Mouse (Mus musculus) thymus, adult 2 months (tissue): Measurements from ENCODE around the gene Irf5. TPM values are rescaled to one million over a fixed set of nuclear protein-coding genes. Genes with fewer than 3 reads are reported as not detected.

Source experiments
- DNase-seq: peaks from one replicate; pipeline ENCODE4 v3.0.0; 2021
- H3K27ac ChIP-seq: fragments of 200-500 bp; 2 replicates; pipeline ENCODE4 v1.5.1; 2012; ENCODE audit warnings: low read length, control low read depth; ENCODE audit not compliant: control insufficient read depth, insufficient read depth
- H3K27me3 ChIP-seq: fragments of 200-500 bp; 2 replicates; pipeline ENCODE4 v1.6.1; 2012; ENCODE audit warnings: mild to moderate bottlenecking, low read length, moderate library complexity, mixed read lengths; ENCODE audit not compliant: control insufficient read depth, insufficient read depth
- H3K36me3 ChIP-seq: fragments of 200-500 bp; 2 replicates; pipeline ENCODE4 v1.6.1; 2012; ENCODE audit warnings: mild to moderate bottlenecking, low read length, moderate library complexity; ENCODE audit not compliant: control insufficient read depth, insufficient read depth
- H3K4me1 ChIP-seq: fragments of 200-500 bp; replicated peaks from 2 replicates; pipeline ENCODE4 v1.6.1; 2012; ENCODE audit warnings: low read length; ENCODE audit not compliant: control insufficient read depth, insufficient read depth
- H3K4me3 ChIP-seq: fragments of 200-500 bp; 2 replicates; pipeline ENCODE4 v1.5.1; 2012; ENCODE audit warnings: mild to moderate bottlenecking, low read length, control low read depth, moderate library complexity; ENCODE audit not compliant: control insufficient read depth, insufficient read depth
- CTCF ChIP-seq: fragments of 200-500 bp; IDR thresholded peaks from 2 replicates; pipeline ENCODE4 v1.5.1; 2012; ENCODE audit warnings: mild to moderate bottlenecking, control low read depth, low read length, moderate library complexity, borderline replicate concordance; ENCODE audit not compliant: control insufficient read depth, poor library complexity, insufficient read depth; ENCODE audit errors: extremely low read depth
- POLR2A ChIP-seq: fragments of 200-500 bp; IDR thresholded peaks from 2 replicates; pipeline ENCODE4 v1.6.1; 2012; ENCODE audit warnings: mild to moderate bottlenecking, low read length, control low read depth, moderate library complexity; ENCODE audit not compliant: control insufficient read depth, poor library complexity, insufficient read depth; ENCODE audit errors: extremely low read depth
- WGBS: fragments of 180-500 bp; shearing (Covaris S2); methylation state at CpG from one replicate; pipeline ENCODE4 v1.1.7; 2018; 5-methylcytosine and 5-hydroxymethylcytosine counted together
- polyA plus RNA-seq: library from polyadenylated mRNA; depleted of rRNA; stranded (reverse); fragments of >200 nt; gene quantifications from 2 replicates; pipeline ENCODE4 v1.2.3, GENCODE M21; 2012

Irf5 gene
- polyA plus RNA-seq, 1 experiment: 46.4 TPM

GRCm38 (mm10) chr6:29524034-29524489 lies 2.4 kb upstream of the Irf5 start:
- H3K4me3 ChIP-seq: no peak overlapping the region
- H3K4me1 ChIP-seq: peaks cover 22% of the 10 kb centered on the region
- no peaks in the 10 kb centered on the region for H3K36me3 ChIP-seq
- no peak for TF ChIP-seq POLR2A
- TF ChIP-seq CTCF: no peak
- 29% methylated on average over 6 of the region's 6 CpGs for WGBS
- H3K27me3 ChIP-seq: peaks cover 19% of the 10 kb centered on the region
- 0 out of 2 replicates have a peak overlapping the region, but pooled peaks have one; percentile 23 for H3K27ac ChIP-seq
- no peak for DNase-seq

DNA sequence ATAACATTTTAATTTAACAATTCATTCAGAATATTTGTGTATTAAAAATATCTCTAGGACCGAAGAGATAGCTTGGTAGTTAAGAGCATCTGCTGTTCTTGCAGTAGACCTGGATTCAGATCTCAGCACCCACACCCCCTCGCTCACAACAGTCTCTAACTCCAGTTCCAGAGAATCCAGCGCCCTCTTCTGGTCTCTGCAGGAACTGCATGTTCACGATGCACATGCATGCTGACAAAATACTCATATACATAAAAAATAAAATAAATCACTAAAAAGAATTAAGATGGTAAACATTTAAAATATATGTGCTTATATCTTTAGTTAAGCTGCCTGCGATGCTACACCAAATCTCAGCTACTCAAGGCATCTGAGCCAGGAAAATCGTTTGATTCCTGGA lies 1.2 kb upstream of the Irf5 start:
- DNase-seq: peak; percentile 30
- H3K4me3 ChIP-seq: no peak overlapping the region
- 79% methylated on average over 6 of the region's 6 CpGs for WGBS
- TF ChIP-seq POLR2A: no peak
- no peak for TF ChIP-seq CTCF
- no peak overlapping the region for H3K27ac ChIP-seq
- H3K36me3 ChIP-seq: no peaks in the 10 kb centered on the region
- H3K27me3 ChIP-seq: peaks cover 19% of the 10 kb centered on the region
- H3K4me1 ChIP-seq: peaks cover 27% of the 10 kb centered on the region

DNA sequence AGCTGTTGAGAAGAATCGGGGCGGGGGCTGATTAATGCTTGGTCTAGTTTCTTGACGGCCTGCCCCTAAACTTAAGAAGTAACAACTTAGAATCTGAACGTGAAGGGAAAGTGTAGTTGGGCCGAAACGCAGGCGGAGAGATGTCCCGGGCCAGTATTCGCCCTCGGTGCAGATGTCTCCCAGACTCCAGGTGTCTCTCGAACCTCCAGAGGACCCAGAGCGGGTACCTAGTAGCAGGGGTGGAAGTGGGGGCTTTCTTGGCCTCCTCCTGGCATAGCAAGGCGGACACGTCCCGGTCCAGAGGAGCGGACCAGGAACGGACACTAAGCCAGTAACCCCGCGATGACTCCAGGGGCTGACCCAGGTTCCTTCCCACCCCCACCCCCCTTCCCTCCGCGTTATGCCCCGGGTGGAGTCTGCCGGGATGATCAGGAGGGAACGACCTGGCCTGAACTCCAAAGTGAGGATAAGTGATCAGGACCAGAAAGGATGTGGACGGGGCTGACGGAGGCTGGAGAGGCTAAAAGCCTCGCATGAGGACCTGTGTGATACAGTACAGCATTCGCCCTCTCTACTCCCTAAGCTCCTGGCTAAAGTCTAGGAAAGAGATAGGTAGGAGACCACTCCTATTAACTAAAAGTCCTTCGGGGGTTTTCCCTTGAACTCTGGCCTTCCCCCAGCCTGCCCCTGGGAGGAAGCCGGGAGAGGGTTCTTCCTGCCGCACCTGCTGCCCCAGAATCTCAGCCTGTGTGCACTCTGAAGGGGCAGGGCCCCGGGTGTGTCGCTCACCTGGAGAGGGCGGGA lies 1.1 kb downstream of the Irf5 start:
- Histone ChIP-seq H3K4me1 (peaks cover 27% of the 10 kb centered on the region), H3K36me3 (no peaks in the 10 kb centered on the region), H3K4me3 (peak overlapping the region; percentile 66), H3K27me3 (peaks cover 19% of the 10 kb centered on the region), H3K27ac (no peak overlapping the region; the same call in 1 of the 2 replicates)
- TF ChIP-seq CTCF: no peak
- no peak for TF ChIP-seq POLR2A
- 8% methylated on average over 34 of the region's 34 CpGs for WGBS
- DNase-seq: no peak

- WGBS: 5% methylated on average over 8 of the region's 8 CpGs
- no peak overlapping the region; the same call in 1 of the 2 replicates for H3K27ac ChIP-seq
Observed at GRCm38 (mm10) chr6:29528165-29528505, 1.7 kb downstream of the Irf5 start.

GRCm38 (mm10) chr6:29528561-29529443 lies 2.4 kb downstream of the Irf5 start:
- no peak for TF ChIP-seq CTCF
- TF ChIP-seq POLR2A: no peak
- no peak for DNase-seq
- no peaks in the 10 kb centered on the region for H3K36me3 ChIP-seq
- WGBS: 11% methylated on average over 13 of the region's 13 CpGs
- H3K27me3 ChIP-seq: peaks cover 19% of the 10 kb centered on the region
- peak overlapping the region; percentile 21 for H3K4me3 ChIP-seq
- H3K4me1 ChIP-seq: peaks cover 27% of the 10 kb centered on the region
- no peak overlapping the region for H3K27ac ChIP-seq

More at GRCm38 (mm10) chr6:29528165-29528505, 1.7 kb downstream of the Irf5 start:
- peaks cover 19% of the 10 kb centered on the region for H3K27me3 ChIP-seq
- peaks cover 27% of the 10 kb centered on the region for H3K4me1 ChIP-seq
- H3K36me3 ChIP-seq: no peaks in the 10 kb centered on the region
- peak overlapping the region; percentile 66; the same call in 1 of the 2 replicates for H3K4me3 ChIP-seq
- no peak for TF ChIP-seq CTCF
- TF ChIP-seq POLR2A: no peak
- no peak for DNase-seq

GRCm38 (mm10) chr6:29529444-29529820 lies 3.0 kb downstream of the Irf5 start:
- H3K4me3 ChIP-seq: peak overlapping the region; percentile 21
- 5% methylated on average over 2 of the region's 2 CpGs for WGBS
- no peak for TF ChIP-seq POLR2A
- TF ChIP-seq CTCF: no peak
- no peaks in the 10 kb centered on the region for H3K36me3 ChIP-seq
- peaks cover 27% of the 10 kb centered on the region for H3K4me1 ChIP-seq
- peaks cover 19% of the 10 kb centered on the region for H3K27me3 ChIP-seq
- no peak overlapping the region for H3K27ac ChIP-seq
- DNase-seq: no peak
